Mouse (Mus musculus) thymus, adult 2 months (tissue): ENCODE data around the gene Ushbp1. TPM values are rescaled to one million over a fixed set of nuclear protein-coding genes. Genes with fewer than 3 reads are reported as not detected.

Experiments
- DNase-seq: peaks from one replicate; pipeline ENCODE4 v3.0.0; 2021
- H3K27ac ChIP-seq: fragments of 200-500 bp; 2 replicates; pipeline ENCODE4 v1.5.1; 2012; ENCODE audit warnings: low read length, control low read depth; ENCODE audit not compliant: control insufficient read depth, insufficient read depth
- H3K27me3 ChIP-seq: fragments of 200-500 bp; 2 replicates; pipeline ENCODE4 v1.6.1; 2012; ENCODE audit warnings: mild to moderate bottlenecking, low read length, moderate library complexity, mixed read lengths; ENCODE audit not compliant: control insufficient read depth, insufficient read depth
- H3K36me3 ChIP-seq: fragments of 200-500 bp; 2 replicates; pipeline ENCODE4 v1.6.1; 2012; ENCODE audit warnings: mild to moderate bottlenecking, low read length, moderate library complexity; ENCODE audit not compliant: control insufficient read depth, insufficient read depth
- H3K4me1 ChIP-seq: fragments of 200-500 bp; replicated peaks from 2 replicates; pipeline ENCODE4 v1.6.1; 2012; ENCODE audit warnings: low read length; ENCODE audit not compliant: control insufficient read depth, insufficient read depth
- H3K4me3 ChIP-seq: fragments of 200-500 bp; 2 replicates; pipeline ENCODE4 v1.5.1; 2012; ENCODE audit warnings: mild to moderate bottlenecking, low read length, control low read depth, moderate library complexity; ENCODE audit not compliant: control insufficient read depth, insufficient read depth
- CTCF ChIP-seq: fragments of 200-500 bp; IDR thresholded peaks from 2 replicates; pipeline ENCODE4 v1.5.1; 2012; ENCODE audit warnings: mild to moderate bottlenecking, control low read depth, low read length, moderate library complexity, borderline replicate concordance; ENCODE audit not compliant: control insufficient read depth, poor library complexity, insufficient read depth; ENCODE audit errors: extremely low read depth
- POLR2A ChIP-seq: fragments of 200-500 bp; IDR thresholded peaks from 2 replicates; pipeline ENCODE4 v1.6.1; 2012; ENCODE audit warnings: mild to moderate bottlenecking, low read length, control low read depth, moderate library complexity; ENCODE audit not compliant: control insufficient read depth, poor library complexity, insufficient read depth; ENCODE audit errors: extremely low read depth
- WGBS: fragments of 180-500 bp; shearing (Covaris S2); methylation state at CpG from one replicate; pipeline ENCODE4 v1.1.7; 2018; 5-methylcytosine and 5-hydroxymethylcytosine counted together
- polyA plus RNA-seq: library from polyadenylated mRNA; depleted of rRNA; stranded (reverse); fragments of >200 nt; gene quantifications from 2 replicates; pipeline ENCODE4 v1.2.3, GENCODE M21; 2012

Ushbp1 gene
- polyA plus RNA-seq, 1 experiment, result 13.6 TPM

GRCm38 (mm10) chr8:71408231-71408630 lies 12.6 kb upstream of the Ushbp1 start:
- Histone ChIP-seq H3K4me3 (no peak overlapping the region), H3K36me3 (peaks cover 5% of the 10 kb centered on the region; the same call in 1 of the 2 replicates), H3K4me1 (peaks cover 24% of the 10 kb centered on the region), H3K27ac (no peak overlapping the region), H3K27me3 (no peaks in the 10 kb centered on the region)
- no peak for TF ChIP-seq CTCF
- no peak for TF ChIP-seq POLR2A
- 97% methylated on average over 4 of the region's 4 CpGs for WGBS
- DNase-seq, result no peak

- DNase-seq, result no peak
- WGBS, result 96% methylated on average over 14 of the region's 14 CpGs
- TF ChIP-seq POLR2A (no peak), CTCF (no peak)
- Histone ChIP-seq H3K27me3 (no peaks in the 10 kb centered on the region), H3K4me3 (no peak overlapping the region), H3K27ac (no peak overlapping the region), H3K36me3 (peaks cover 5% of the 10 kb centered on the region; the same call in 1 of the 2 replicates), H3K4me1 (peaks cover 24% of the 10 kb centered on the region)
These were observed 11.8 kb upstream of the Ushbp1 start for GRCm38 (mm10) chr8:71407441-71407840.

- H3K4me1 ChIP-seq, result peaks cover 17% of the 10 kb centered on the region
- H3K27me3 ChIP-seq, result no peaks in the 10 kb centered on the region
- H3K27ac ChIP-seq, result no peak overlapping the region
- WGBS, result under 1% methylated on average over 55 of the region's 55 CpGs
- H3K4me3 ChIP-seq, result peak overlapping the region; percentile 51
- TF ChIP-seq POLR2A (no peak), CTCF (peak; percentile 65; the same call in 1 of the 2 replicates)
- peak; percentile 64 for DNase-seq
- H3K36me3 ChIP-seq, result peaks cover 5% of the 10 kb centered on the region; the same call in 1 of the 2 replicates
These were observed 10.8 kb upstream of the Ushbp1 start for GRCm38 (mm10) chr8:71406099-71407015.

- DNase-seq, result peak; percentile 98
- Histone ChIP-seq H3K4me1 (peaks cover 15% of the 10 kb centered on the region), H3K36me3 (peaks cover 5% of the 10 kb centered on the region; the same call in 1 of the 2 replicates), H3K4me3 (peak within 1 kb of the TSS; percentile 51), H3K27me3 (no peaks in the 10 kb centered on the region), H3K27ac (no peak within 1 kb of the TSS)
- WGBS, result 15% methylated on average over 33 of the region's 33 CpGs
- peak; percentile 57; the same call in 1 of the 2 replicates for TF ChIP-seq POLR2A
- peak; percentile 56; the same call in 1 of the 2 replicates for TF ChIP-seq CTCF
These were observed 9.9 kb upstream of the Ushbp1 start, which contains the start of gene Ankle1 for GRCm38 (mm10) chr8:71405401-71406098. Ankle1 (plus strand) TSS chr8:71406010.

- no peak for DNase-seq
- peaks cover 15% of the 10 kb centered on the region for H3K4me1 ChIP-seq
- H3K27me3 ChIP-seq, result no peaks in the 10 kb centered on the region
- TF ChIP-seq POLR2A (no peak), CTCF (no peak)
- no peak overlapping the region for H3K27ac ChIP-seq
- H3K4me3 ChIP-seq, result no peak overlapping the region
- WGBS, result 78% methylated on average over 9 of the region's 9 CpGs
- H3K36me3 ChIP-seq, result peaks cover 5% of the 10 kb centered on the region; the same call in 1 of the 2 replicates
These were observed 9.3 kb upstream of the Ushbp1 start for GRCm38 (mm10) chr8:71404951-71405351.

GRCm38 (mm10) chr8:71404011-71404410 lies 8.4 kb upstream of the Ushbp1 start:
- no peak overlapping the region for H3K27ac ChIP-seq
- DNase-seq, result no peak
- H3K4me1 ChIP-seq, result peaks cover 15% of the 10 kb centered on the region
- no peak overlapping the region for H3K4me3 ChIP-seq
- TF ChIP-seq CTCF, result no peak
- no peak for TF ChIP-seq POLR2A
- 94% methylated on average over 8 of the region's 8 CpGs for WGBS
- H3K27me3 ChIP-seq, result no peaks in the 10 kb centered on the region
- no peaks in the 10 kb centered on the region; the same call in 1 of the 2 replicates for H3K36me3 ChIP-seq
